12 mouse cellular contexts compared by ENCODE assay signal in the genomic region with DNA sequence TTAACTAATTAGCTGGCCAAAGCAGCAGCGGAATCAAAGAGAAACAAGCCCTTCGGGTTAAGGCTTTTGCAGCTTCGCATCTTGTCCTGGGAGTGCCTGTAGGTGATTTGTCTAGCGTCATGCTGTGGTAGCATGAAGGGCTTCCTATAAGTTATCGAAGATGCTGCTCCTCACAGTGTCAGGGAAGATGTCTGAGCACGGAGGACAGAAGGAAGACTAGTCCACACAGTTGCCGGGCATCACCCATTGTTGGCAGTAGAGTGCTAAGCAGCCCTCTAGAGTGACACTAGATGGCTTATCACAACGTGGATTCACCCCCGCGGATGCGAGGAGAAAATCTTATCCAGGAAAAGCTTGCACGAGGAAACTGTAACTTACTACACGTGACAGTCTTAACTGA. TPM values are rescaled to one million over a fixed set of nuclear protein-coding genes. Genes with fewer than 3 reads are reported as not detected.
A peak's percentile ranks its signal among the peaks of the same experiment; 100 is the strongest.
DNase-seq lines count a peak whose midpoint lies in the region; ATAC-seq and TF ChIP-seq lines count a peak whose summit lies in the region.
"Had no signal": no experiment of that assay in that cellular context is flagged by ENCODE, and none has a peak within 500 bp of the region (broad histone marks: within the 10 kb centered on the region; RNA-seq: fewer than 3 reads in every experiment).

No protein-coding gene starts in this region.

- H3K36me3 ChIP-seq in kidney, adult 2 months (ENCODE audit: control insufficient read depth, insufficient read depth, low read length), result no peaks in the 10 kb centered on the region
- H3K36me3 ChIP-seq in embryonic facial prominence, embryonic 14.5 days (ENCODE audit: control insufficient read depth, insufficient read depth, low read length), result no peaks in the 10 kb centered on the region
- H3K36me3 ChIP-seq in liver, postnatal 0 days (replicated peaks; ENCODE audit: insufficient read depth, low read length), result no peaks in the 10 kb centered on the region
- no peaks in the 10 kb centered on the region for H3K36me3 ChIP-seq in forebrain, embryonic 11.5 days (ENCODE audit: control insufficient read depth, insufficient read depth, low read length)

- 47% methylated on average over 13 of the region's 13 CpGs for WGBS in kidney, adult 2 months
- WGBS in embryonic facial prominence, embryonic 14.5 days, result 78% methylated on average over 13 of the region's 13 CpGs
- WGBS in liver, postnatal 0 days (ENCODE audit: insufficient replicate concordance), result 47% methylated on average over 13 of the region's 13 CpGs
- 78% methylated on average over 13 of the region's 13 CpGs for WGBS in forebrain, embryonic 11.5 days

- no peak for TF ChIP-seq CTCF in kidney, adult 2 months (conservative IDR thresholded peaks at IDR 0.05; ENCODE audit: insufficient read depth, insufficient read length, low read depth, low read length)
- TF ChIP-seq CTCF in liver, postnatal 0 days (IDR thresholded peaks at IDR 0.05; ENCODE audit: low read depth), result no peak

- TF ChIP-seq POLR2A in kidney, adult 2 months (IDR thresholded peaks at IDR 0.05; ENCODE audit: low read depth, low read length), result no peak

- no peaks in the 10 kb centered on the region for H3K9me3 ChIP-seq in embryonic facial prominence, embryonic 14.5 days (ENCODE audit: control insufficient read depth, low read length)
- H3K9me3 ChIP-seq in liver, postnatal 0 days (ENCODE audit: low read length), result no peaks in the 10 kb centered on the region
- no peaks in the 10 kb centered on the region for H3K9me3 ChIP-seq in forebrain, embryonic 11.5 days (ENCODE audit: control insufficient read depth, low read length)

- no peak for TF ChIP-seq EP300 in liver, postnatal 0 days (IDR thresholded peaks at IDR 0.05; ENCODE audit: low read depth)

- H3K4me2 ChIP-seq in embryonic facial prominence, embryonic 14.5 days (ENCODE audit: low read depth, low read length), result peak overlapping the region; percentile 32
- peak overlapping the region; percentile 58 for H3K4me2 ChIP-seq in liver, postnatal 0 days (ENCODE audit: low read depth, low read length)
- H3K4me2 ChIP-seq in forebrain, embryonic 11.5 days (ENCODE audit: low read depth, low read length, severe bottlenecking), result no peak overlapping the region; the same call in 1 of the 2 replicates

- no peaks in the 10 kb centered on the region for H3K4me1 ChIP-seq in kidney, adult 2 months (ENCODE audit: control insufficient read depth, insufficient read depth, low read length)
- H3K4me1 ChIP-seq in embryonic facial prominence, embryonic 14.5 days (ENCODE audit: control insufficient read depth, insufficient read depth, low read length), result no peaks in the 10 kb centered on the region
- peaks cover 12% of the 10 kb centered on the region; the same call in 1 of the 2 replicates for H3K4me1 ChIP-seq in liver, postnatal 0 days (ENCODE audit: insufficient read depth)
- no peaks in the 10 kb centered on the region for H3K4me1 ChIP-seq in forebrain, embryonic 11.5 days (replicated peaks; ENCODE audit: control insufficient read depth, insufficient read depth, low read length)

- H3K4me3 ChIP-seq in kidney, adult 2 months (ENCODE audit: insufficient read depth, low read depth, low read length), result peak overlapping the region; percentile 30; the same call in 1 of the 2 replicates
- H3K4me3 ChIP-seq in embryonic facial prominence, embryonic 14.5 days (ENCODE audit: low read depth, low read length), result no peak overlapping the region
- no peak overlapping the region; the same call in none of the 2 replicates for H3K4me3 ChIP-seq in liver, postnatal 0 days (ENCODE audit: low read depth, low read length)
- H3K4me3 ChIP-seq in forebrain, embryonic 11.5 days (ENCODE audit: low read depth, low read length), result no peak overlapping the region

- H3K27me3 ChIP-seq in kidney, adult 2 months (replicated peaks; ENCODE audit: control insufficient read depth, insufficient read depth, low read length), result no peaks in the 10 kb centered on the region
- H3K27me3 ChIP-seq in embryonic facial prominence, embryonic 14.5 days (replicated peaks; ENCODE audit: control insufficient read depth, insufficient read depth, low read length), result no peaks in the 10 kb centered on the region
- no peaks in the 10 kb centered on the region for H3K27me3 ChIP-seq in liver, postnatal 0 days (ENCODE audit: insufficient read depth, low read length)
- H3K27me3 ChIP-seq in forebrain, embryonic 11.5 days (ENCODE audit: control insufficient read depth, insufficient read depth, low read length), result no peaks in the 10 kb centered on the region

- H3K27ac ChIP-seq in kidney, adult 2 months (ENCODE audit: insufficient read depth, low read depth, low read length), result no peak overlapping the region
- no peak overlapping the region for H3K27ac ChIP-seq in embryonic facial prominence, embryonic 14.5 days (replicated peaks; ENCODE audit: low read depth, low read length)
- no peak overlapping the region for H3K27ac ChIP-seq in liver, postnatal 0 days (ENCODE audit: low read depth)
- H3K27ac ChIP-seq in forebrain, embryonic 11.5 days (ENCODE audit: low read depth, low read length), result no peak overlapping the region

- H3K9ac ChIP-seq in embryonic facial prominence, embryonic 14.5 days (ENCODE audit: low read depth, low read length), result no peak overlapping the region
- H3K9ac ChIP-seq in liver, postnatal 0 days (replicated peaks), result no peak overlapping the region
- H3K9ac ChIP-seq in forebrain, embryonic 11.5 days (ENCODE audit: low read length), result no peak overlapping the region

- DNase-seq in kidney, adult 2 months, result no peak
- DNase-seq in kidney, postnatal 25 days, result no peak
- DNase-seq in CD4-positive, CD25-positive, alpha-beta regulatory T cell, adult 2 months (ENCODE audit: low read depth, low spot score), result peak; percentile 16
- no peak for DNase-seq in embryonic facial prominence, embryonic 14.5 days (ENCODE audit: low spot score)
- no peak for DNase-seq in liver, postnatal 0 days
- DNase-seq in adrenal gland, adult (ENCODE audit: inconsistent age in 2 of 2, low spot score in 1 of 2), result no peak
- no peak for DNase-seq in retina, embryonic 14.5 days (ENCODE audit: low spot score)
- no peak for DNase-seq in forebrain, embryonic 11.5 days (ENCODE audit: low spot score)
- DNase-seq: cerebellum, adult 9-11 months; lung, postnatal 10 days; thymus, postnatal 4 days had no signal

- ATAC-seq in embryonic facial prominence, embryonic 14.5 days (ENCODE audit: low read depth), result no peak
- no peak for ATAC-seq in liver, postnatal 0 days
- ATAC-seq in forebrain, embryonic 11.5 days (replicated peaks; ENCODE audit: low FRiP score), result no peak

RNA-seq across cellular contexts. Expression of a gene that starts 4.4 kb away (rescaled TPM):
- polyA plus RNA-seq in kidney, adult 2 months (2012; rRNA removed), result 0.13 TPM in 1 of 2 replicates, not detected in the other
- 0.15 and 0.26 TPM in 2 replicates for polyA plus RNA-seq in embryonic facial prominence, embryonic 14.5 days (2014; fragmentation: Nextera tagmentation; extraction: Ambion mirVana)
- 459 and 502 TPM in 2 replicates for polyA plus RNA-seq in liver, postnatal 0 days (2015; fragmentation: Nextera tagmentation; extraction: Ambion mirVana)
- not detected in 2 replicates for polyA plus RNA-seq in forebrain, embryonic 11.5 days (2014; fragmentation: Nextera tagmentation; extraction: Ambion mirVana)
- polyA plus RNA-seq: neural tube, embryonic 11.5 days had no signal

RNA-seq across cellular contexts. Expression of a gene that starts 48.9 kb away (rescaled TPM):
- 64.4 and 65.2 TPM in 2 replicates for polyA plus RNA-seq in kidney, adult 2 months (2012; rRNA removed)
- 4.5 and 4.9 TPM in 2 replicates for polyA plus RNA-seq in embryonic facial prominence, embryonic 14.5 days (2014; fragmentation: Nextera tagmentation; extraction: Ambion mirVana)
- 26.7 and 27.1 TPM in 2 replicates for polyA plus RNA-seq in liver, postnatal 0 days (2015; fragmentation: Nextera tagmentation; extraction: Ambion mirVana)
- 0.95 and 0.96 TPM in 2 replicates for polyA plus RNA-seq in forebrain, embryonic 11.5 days (2014; fragmentation: Nextera tagmentation; extraction: Ambion mirVana)

Comparison
In these comparisons a context has a peak if more than half of its experiments do, and no peak if none do; other contexts are left out.
1. RNA of a gene that starts 4.4 kb away (polyA plus RNA-seq): 459 to 502 TPM in liver, postnatal 0 days; 0.15 to 0.26 TPM in embryonic facial prominence, embryonic 14.5 days, 0.13 TPM in kidney, adult 2 months and not detected in forebrain, embryonic 11.5 days; every median in the first group is over 100 times any median in the second.